Mouse (Mus musculus) hindbrain, postnatal 0 days (tissue): ENCODE measurements around the gene Wwc1. TPM values are rescaled to one million over a fixed set of nuclear protein-coding genes. Genes with fewer than 3 reads are reported as not detected.

Experiments used
- ATAC-seq: fragments of 200-750 bp; cut with Nextera tagmentation; 2 replicates; pipeline ENCODE4 v1.8.0; 2017; ENCODE audit warnings: mild to moderate bottlenecking, moderate TSS enrichment, moderate library complexity
- DNase-seq: peaks from one replicate; pipeline ENCODE4 v3.0.0-alpha.2; 2015; ENCODE audit warnings: low spot score
- H3K27ac ChIP-seq: fragments of 300-500 bp; sonication (generic); 2 replicates; pipeline ENCODE4 v1.5.1; 2014; ENCODE audit warnings: mild to moderate bottlenecking
- H3K27me3 ChIP-seq: fragments of 300-500 bp; sonication (generic); 2 replicates; pipeline ENCODE4 v1.6.1; 2014; ENCODE audit warnings: low read length, mixed read lengths; ENCODE audit not compliant: insufficient read depth
- H3K36me3 ChIP-seq: fragments of 300-500 bp; sonication (generic); 2 replicates; pipeline ENCODE4 v1.6.1; 2014; ENCODE audit warnings: low read length, mixed read lengths; ENCODE audit not compliant: insufficient read depth
- H3K4me1 ChIP-seq: fragments of 300-500 bp; sonication (generic); 2 replicates; pipeline ENCODE4 v1.6.1; 2014; ENCODE audit warnings: antibody characterized with exemption, low read length, mixed read lengths; ENCODE audit not compliant: insufficient read depth
- H3K4me2 ChIP-seq: fragments of 300-500 bp; sonication (generic); 2 replicates; pipeline ENCODE4 v1.6.1; 2014; ENCODE audit warnings: low read depth, mild to moderate bottlenecking, low read length, moderate library complexity, mixed read lengths
- H3K4me3 ChIP-seq: fragments of 300-500 bp; sonication (generic); 2 replicates; pipeline ENCODE4 v1.5.1; 2014; ENCODE audit warnings: low read length
- H3K9ac ChIP-seq: fragments of 300-500 bp; sonication (generic); replicated peaks from 2 replicates; pipeline ENCODE4 v1.6.1; 2014; ENCODE audit warnings: mild to moderate bottlenecking, low read length, moderate library complexity, mixed read lengths
- H3K9me3 ChIP-seq: fragments of 300-500 bp; sonication (generic); 2 replicates; pipeline ENCODE4 v1.6.1; 2016; ENCODE audit warnings: low read length, mixed read lengths
- CTCF ChIP-seq: IDR thresholded peaks from 2 replicates; pipeline ENCODE4 v1.5.1; 2016; ENCODE audit warnings: antibody characterized with exemption, control low read depth, low read depth
- WGBS: fragments of 180-500 bp; shearing (Covaris S2); extraction: QIAGEN DNeasy Blood & Tissue Kit; methylation state at CpG from one replicate; pipeline ENCODE4 v1.1.7; 2014; 5-methylcytosine and 5-hydroxymethylcytosine counted together
- polyA plus RNA-seq: library from polyadenylated mRNA; unstranded; fragments of >200 nt; fragmentation: Nextera tagmentation; extraction: Ambion mirVana; gene quantifications from 2 replicates; pipeline ENCODE4 v1.2.1, GENCODE M21; 2015
- total RNA-seq: library from RNA; depleted of rRNA; stranded (reverse); fragments of >200 nt; gene quantifications from 2 replicates; pipeline ENCODE4 v1.2.3, GENCODE M21; 2014; rRNA removed

Gene Wwc1
- 17.8 and 20.4 TPM in 2 replicates for total RNA-seq
- 8.6 and 9.0 TPM in 2 replicates for polyA plus RNA-seq

DNA sequence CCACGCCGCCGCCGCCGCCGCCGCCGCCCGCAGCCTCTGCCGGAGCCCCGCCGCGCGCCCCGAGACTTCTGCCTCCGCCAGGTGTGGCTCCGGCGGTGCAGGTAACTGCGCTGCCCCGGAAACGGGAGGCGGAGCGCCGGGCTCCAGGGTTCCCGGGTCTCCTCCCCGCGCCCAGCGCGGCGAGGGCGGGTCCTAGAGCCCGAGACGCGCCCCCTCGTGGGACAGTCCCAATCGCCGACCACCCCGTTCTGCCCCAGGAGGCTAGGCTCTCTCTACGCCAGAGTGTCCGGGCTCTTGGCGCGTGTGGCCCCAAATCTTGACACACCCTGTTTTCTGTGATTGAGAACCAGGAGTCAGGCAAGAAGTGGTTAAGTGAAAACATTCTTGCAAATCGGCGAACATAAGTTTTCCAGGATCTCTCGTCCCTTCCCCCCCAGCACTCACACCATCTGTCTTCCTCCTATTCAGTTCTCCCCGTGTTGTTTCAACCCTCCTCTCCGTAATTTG, at the start of gene Wwc1:
Wwc1 (minus strand) TSS at position 117 of the 507 bp plus-strand sequence.
- Histone ChIP-seq H3K36me3 (no peaks in the 10 kb centered on the region), H3K9me3 (no peaks in the 10 kb centered on the region), H3K4me2 (peak within 1 kb of the TSS; percentile 85), H3K27me3 (no peaks in the 10 kb centered on the region), H3K27ac (peak within 1 kb of the TSS; percentile 56), H3K9ac (peak within 1 kb of the TSS; percentile 77), H3K4me3 (peak within 1 kb of the TSS; percentile 81), H3K4me1 (0 out of 2 replicates have a peak, but pooled peaks cover 10% of the 10 kb centered on the region)
- WGBS, result under 1% methylated on average over 38 of the region's 47 CpGs
- peak; percentile 35; the same call in 1 of the 2 replicates for TF ChIP-seq CTCF
- DNase-seq (peak; percentile 75), ATAC-seq (peak; percentile 60)

DNA sequence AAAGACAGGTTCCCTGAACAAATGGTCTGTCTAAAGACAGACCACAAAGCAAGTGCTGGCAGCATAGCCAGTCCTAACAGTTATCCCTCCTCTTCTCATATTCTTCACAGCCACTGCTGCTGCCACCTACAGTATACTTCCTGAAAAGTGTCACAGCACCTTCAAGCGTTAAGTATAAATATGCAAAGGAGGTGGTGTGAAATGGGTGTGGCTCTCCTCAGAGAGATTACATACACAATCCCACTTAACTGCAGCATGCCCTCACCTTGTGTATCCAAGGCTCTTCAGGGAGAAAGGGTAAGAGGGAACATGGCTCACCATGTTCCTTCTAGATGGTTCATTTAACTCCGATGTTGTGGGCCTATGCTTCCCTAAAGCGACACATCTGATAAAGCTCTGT, 39.7 kb upstream of the Wwc1 start:
- ATAC-seq (no peak), DNase-seq (no peak)
- H3K36me3 ChIP-seq, result peaks cover 10% of the 10 kb centered on the region; the same call in 1 of the 2 replicates
- no peak overlapping the region for H3K27ac ChIP-seq
- no peak overlapping the region for H3K4me3 ChIP-seq
- H3K4me2 ChIP-seq, result no peak overlapping the region
- H3K9ac ChIP-seq, result no peak overlapping the region
- 66% methylated on average over 3 of the region's 3 CpGs for WGBS
- H3K9me3 ChIP-seq, result no peaks in the 10 kb centered on the region
- no peaks in the 10 kb centered on the region for H3K4me1 ChIP-seq
- H3K27me3 ChIP-seq, result no peaks in the 10 kb centered on the region
- no peak for TF ChIP-seq CTCF

DNA sequence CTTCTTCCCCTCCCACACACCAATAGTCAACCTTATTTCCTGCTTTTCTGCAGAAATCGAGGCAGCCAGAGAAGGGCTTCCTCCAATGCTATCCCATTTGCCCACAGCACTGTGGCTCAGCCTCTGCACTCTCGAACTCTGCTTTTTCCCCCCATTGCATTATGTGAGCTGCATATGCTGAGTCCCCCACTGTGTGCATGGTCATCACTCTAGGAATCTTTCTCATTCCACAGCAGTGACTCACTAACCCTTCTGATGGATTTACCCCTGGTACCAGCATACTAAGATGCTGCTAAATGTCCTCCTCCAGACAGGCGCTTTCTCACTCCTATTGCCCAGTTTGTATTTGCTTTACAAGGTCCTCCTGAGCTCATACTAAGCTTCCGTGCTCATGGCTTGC, 32.9 kb upstream of the Wwc1 start:
- TF ChIP-seq CTCF, result no peak
- DNase-seq (no peak), ATAC-seq (no peak)
- Histone ChIP-seq H3K4me3 (no peak overlapping the region), H3K36me3 (peaks cover 3% of the 10 kb centered on the region; the same call in 1 of the 2 replicates), H3K27ac (no peak overlapping the region), H3K9ac (no peak overlapping the region), H3K27me3 (no peaks in the 10 kb centered on the region), H3K4me2 (no peak overlapping the region), H3K4me1 (no peaks in the 10 kb centered on the region), H3K9me3 (no peaks in the 10 kb centered on the region)
- 80% methylated on average over 4 of the region's 4 CpGs for WGBS

DNA sequence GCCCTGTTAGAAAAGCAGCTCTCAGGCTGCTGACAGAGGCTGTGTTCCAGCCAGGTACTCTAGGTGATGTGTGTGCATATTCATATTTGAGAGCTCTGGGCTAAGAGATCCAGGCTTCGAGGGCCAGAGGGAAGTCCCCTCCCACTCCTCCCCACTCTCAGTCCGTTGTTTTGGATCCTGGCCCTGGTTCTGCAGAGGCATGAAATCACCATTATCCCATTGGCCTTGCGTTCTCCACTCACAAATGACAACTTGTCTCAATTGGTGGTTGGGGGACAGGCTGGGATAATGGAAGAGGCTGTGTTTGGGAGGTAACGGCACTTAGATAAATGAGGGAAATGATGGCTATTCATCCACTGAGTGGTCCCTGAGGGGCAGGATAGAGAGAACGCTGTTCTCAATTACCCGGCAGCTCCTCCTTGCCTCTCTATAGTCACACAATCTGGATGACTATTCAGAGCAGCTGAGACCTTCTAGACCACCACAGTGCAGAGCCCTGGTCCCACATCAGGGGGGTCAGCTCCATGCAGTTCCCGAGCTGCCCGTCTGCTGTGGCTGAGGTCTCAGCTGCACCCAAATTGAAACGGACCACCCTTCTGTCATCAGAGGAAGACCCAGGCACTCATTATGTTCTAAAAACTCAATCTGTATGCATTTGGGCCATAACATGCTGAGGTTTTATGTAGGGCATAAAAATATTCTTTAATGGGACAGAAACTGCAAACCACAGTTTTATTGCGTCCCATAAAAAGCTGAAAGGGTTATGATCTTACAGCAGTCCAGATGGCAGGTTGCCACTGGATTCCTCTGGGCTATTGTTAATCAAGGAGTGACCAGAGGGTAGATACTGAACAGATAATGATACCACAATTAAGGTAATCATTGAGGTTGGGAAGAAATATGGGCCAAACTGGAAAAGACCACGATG, 29.2 kb upstream of the Wwc1 start:
- Histone ChIP-seq H3K27me3 (no peaks in the 10 kb centered on the region), H3K36me3 (peaks cover 8% of the 10 kb centered on the region; the same call in 1 of the 2 replicates), H3K9ac (no peak overlapping the region), H3K4me1 (no peaks in the 10 kb centered on the region), H3K27ac (no peak overlapping the region), H3K9me3 (no peaks in the 10 kb centered on the region), H3K4me3 (no peak overlapping the region), H3K4me2 (no peak overlapping the region)
- DNase-seq (peak; percentile 41), ATAC-seq (peak; percentile 73)
- no peak for TF ChIP-seq CTCF
- WGBS, result 31% methylated on average over 11 of the region's 11 CpGs

DNA sequence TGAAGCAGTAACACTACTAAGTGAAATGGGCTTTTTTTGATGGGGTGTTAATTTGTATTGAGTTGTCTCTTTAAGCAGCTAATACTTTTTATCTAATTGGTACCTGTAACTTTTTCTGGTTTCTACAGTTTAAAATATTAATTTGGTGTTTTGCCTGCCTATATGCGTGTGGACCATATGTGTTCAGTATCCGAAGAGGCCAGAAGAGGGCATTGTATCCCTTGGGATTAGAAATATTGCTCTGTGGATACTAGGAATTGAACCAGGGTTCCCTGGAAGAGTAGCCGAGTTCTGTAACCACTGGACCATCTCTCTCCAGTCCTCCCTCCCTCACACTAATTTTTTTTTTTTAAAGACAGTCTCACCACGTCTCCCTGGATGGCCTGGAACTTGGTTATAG, 22.6 kb upstream of the Wwc1 start:
- ATAC-seq (no peak), DNase-seq (peak; percentile 30)
- H3K36me3 ChIP-seq, result peaks cover 3% of the 10 kb centered on the region; the same call in 1 of the 2 replicates
- H3K9ac ChIP-seq, result no peak overlapping the region
- H3K9me3 ChIP-seq, result no peaks in the 10 kb centered on the region
- H3K4me3 ChIP-seq, result no peak overlapping the region
- H3K4me2 ChIP-seq, result no peak overlapping the region
- WGBS, result 44% methylated on average over 4 of the region's 4 CpGs
- no peak overlapping the region for H3K27ac ChIP-seq
- peaks cover 6% of the 10 kb centered on the region; the same call in 1 of the 2 replicates for H3K4me1 ChIP-seq
- peak; percentile 36 for TF ChIP-seq CTCF
- no peaks in the 10 kb centered on the region for H3K27me3 ChIP-seq

DNA sequence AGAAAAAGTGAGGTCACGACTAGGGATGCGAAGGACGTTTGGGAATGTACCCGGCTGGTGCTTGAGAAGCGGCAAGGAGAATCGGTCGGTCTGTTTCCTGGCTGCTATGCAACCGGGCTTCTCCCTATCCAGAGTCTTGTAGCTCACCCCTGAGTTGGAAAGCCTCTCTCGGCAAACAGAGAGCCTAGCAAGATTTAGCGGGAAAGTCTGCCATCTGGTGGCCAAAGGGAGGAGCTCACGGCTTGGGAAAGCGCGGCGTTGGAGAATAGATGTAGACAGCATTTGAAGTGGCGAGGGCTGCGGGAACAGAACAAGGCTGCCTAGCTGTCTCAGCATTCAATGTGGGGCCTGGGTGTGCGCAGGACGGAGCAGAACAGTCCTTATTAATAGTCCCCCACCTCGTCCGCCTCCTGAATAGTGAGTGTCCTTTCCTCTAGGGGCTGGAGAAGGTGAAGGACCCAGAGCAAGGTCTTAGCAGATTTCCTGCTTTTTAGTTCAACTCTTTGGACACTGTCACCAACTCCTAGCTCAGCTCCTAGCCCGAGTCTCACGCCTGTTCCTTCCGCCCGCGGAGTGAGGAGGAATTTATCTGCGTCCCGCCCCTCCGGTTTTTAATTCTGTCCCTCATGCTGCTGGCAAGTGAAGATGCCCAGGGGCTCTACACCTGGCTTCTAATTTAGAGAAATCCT, 21.1 kb upstream of the Wwc1 start:
- Histone ChIP-seq H3K27ac (peak overlapping the region; percentile 48; the same call in 1 of the 2 replicates), H3K4me1 (peaks cover 6% of the 10 kb centered on the region; the same call in 1 of the 2 replicates), H3K9ac (no peak overlapping the region), H3K9me3 (no peaks in the 10 kb centered on the region), H3K4me3 (peak overlapping the region; percentile 21; the same call in 1 of the 2 replicates), H3K27me3 (no peaks in the 10 kb centered on the region), H3K4me2 (peak overlapping the region; percentile 47), H3K36me3 (no peaks in the 10 kb centered on the region)
- TF ChIP-seq CTCF, result peak; percentile 96
- DNase-seq, result peak; percentile 97
- peak; percentile 90 for ATAC-seq
- 5% methylated on average over 28 of the region's 28 CpGs for WGBS
